Mouse (Mus musculus) central nervous system, embryonic 14 days (tissue): ENCODE data around the gene Dnajb7. TPM values are rescaled to one million over a fixed set of nuclear protein-coding genes. Genes with fewer than 3 reads are reported as not detected.

Source experiments
- polyA plus RNA-seq: library from polyadenylated mRNA; depleted of rRNA; stranded (reverse); fragments of >200 nt; gene quantifications from 2 replicates; pipeline ENCODE4 v1.2.3, GENCODE M21; 2012; rRNA removed

The Dnajb7 gene
- polyA plus RNA-seq: 0.05 TPM in 1 of 2 replicates, not detected in the other

DNA sequence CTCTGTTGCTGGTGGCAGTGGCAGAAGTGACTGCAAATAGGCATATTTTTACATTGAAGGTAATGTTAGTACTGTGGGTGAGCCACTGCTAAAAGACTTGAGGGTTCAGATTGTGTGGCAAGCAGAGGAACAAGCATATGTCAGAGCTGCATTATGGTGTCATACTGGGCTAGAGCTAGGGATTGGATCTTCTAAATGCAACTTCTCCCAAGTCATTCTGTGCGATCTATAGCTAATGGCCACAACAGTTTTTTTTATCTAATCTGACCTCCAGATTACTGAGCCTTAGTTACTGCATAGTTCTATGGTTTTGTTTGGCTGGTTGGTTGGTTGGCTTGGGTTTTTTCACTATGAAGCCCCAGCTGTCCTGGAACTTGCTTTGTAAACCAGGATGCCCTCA, at the start of gene Dnajb7:
Dnajb7 (minus strand) TSS at position 101 of the 400 bp plus-strand sequence.

DNA sequence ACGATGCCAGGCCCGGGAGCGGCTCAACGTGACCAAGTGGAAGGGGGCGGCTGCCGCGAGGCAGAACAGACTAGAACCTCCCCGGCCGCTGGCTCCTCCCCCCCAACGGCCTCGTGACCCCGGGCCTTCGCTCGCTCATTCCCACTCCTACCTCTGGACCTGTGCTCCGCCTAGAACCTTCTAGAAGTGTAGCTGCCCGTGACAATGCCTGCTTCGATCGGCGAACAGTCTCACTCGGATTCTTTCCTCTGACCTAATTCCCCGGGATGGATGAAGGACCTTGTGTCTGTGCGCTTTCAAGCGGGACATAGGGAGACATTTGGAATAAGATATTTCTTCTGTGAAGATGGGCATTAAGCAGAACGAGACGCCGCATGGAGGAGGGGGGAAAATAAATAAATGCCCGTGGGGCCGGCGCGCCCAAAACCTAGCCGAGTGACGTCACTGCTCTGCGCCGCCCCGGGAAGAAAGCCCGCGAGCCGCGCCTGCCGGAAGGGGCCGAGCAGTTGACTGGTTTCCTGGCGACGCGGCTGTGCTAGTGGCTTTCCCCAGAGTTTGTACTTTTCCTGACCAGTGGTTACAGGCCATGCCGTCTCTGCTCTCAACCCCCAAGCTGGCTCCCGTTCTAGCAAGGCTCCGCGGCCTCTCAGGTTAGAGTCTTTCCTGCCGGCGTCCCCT, 8.3 kb downstream of the Dnajb7 start, which contains the start of the genes St13 and Xpnpep3:
St13 (minus strand) TSS at position 440 of the 678 bp plus-strand sequence.
Xpnpep3 (plus strand) TSS at position 501 of the 678 bp plus-strand sequence.

DNA sequence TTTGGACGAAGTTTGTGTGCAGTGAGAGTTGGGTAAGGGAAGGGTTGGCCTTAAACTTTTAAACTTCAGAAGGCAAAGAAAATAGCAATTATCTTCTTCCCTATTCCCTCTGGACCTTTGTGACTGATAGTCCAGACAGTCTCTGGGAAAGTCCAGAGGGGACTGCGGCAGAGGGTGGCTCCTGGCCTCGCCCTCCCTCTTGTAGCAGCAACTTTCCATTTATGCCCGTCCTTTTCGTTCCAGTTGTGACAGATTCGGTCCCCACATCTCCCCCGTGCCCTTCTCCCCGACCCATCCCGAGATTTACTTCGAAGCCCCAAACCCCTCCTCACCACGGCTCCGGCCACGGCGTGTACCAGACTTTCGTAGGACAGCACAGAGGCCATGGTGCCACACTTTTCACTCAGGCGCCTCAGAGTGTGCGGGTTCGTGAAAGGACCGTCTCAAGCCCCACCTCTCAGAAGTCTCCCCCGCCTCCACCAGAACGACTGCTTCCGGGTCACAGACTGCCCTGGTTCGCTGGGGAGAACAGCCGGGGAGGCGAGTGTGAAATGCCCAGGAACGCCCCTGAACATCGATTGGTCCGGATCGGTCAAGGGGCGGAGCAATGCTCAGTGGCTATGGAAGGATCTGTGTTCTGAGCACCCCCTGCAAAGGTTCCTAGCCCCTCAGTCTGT, 47.6 kb downstream of the Dnajb7 start, which contains the start of gene Slc25a17:
Slc25a17 (minus strand) TSS at position 468 of the 677 bp plus-strand sequence.

Other genes with a start within 250 kb of the Dnajb7 start
- 25.8 and 30.1 TPM in 2 replicates for gene Mrtfa, start 217.5 kb downstream of the Dnajb7 start, polyA plus RNA-seq
- 2.0 and 2.4 TPM in 2 replicates for gene Mchr1, start 172.8 kb downstream of the Dnajb7 start, polyA plus RNA-seq
- gene Slc25a17, start 47.5 kb downstream of the Dnajb7 start, polyA plus RNA-seq: 95.3 and 103 TPM in 2 replicates
- gene St13, start 8.2 kb downstream of the Dnajb7 start, polyA plus RNA-seq: 80.8 and 83.2 TPM in 2 replicates
- 7.5 and 8.5 TPM in 2 replicates for gene Xpnpep3, start 8.2 kb downstream of the Dnajb7 start, polyA plus RNA-seq
- 246 and 269 TPM in 2 replicates for gene Rbx1, start 58.0 kb upstream of the Dnajb7 start, polyA plus RNA-seq
- gene Ep300, start 177.1 kb upstream of the Dnajb7 start, polyA plus RNA-seq: 49.7 and 53.4 TPM in 2 replicates